Mouse (Mus musculus): Measurements from ENCODE around the gene Fstl1. TPM values are rescaled to one million over a fixed set of nuclear protein-coding genes. Genes with fewer than 3 reads are reported as not detected.

The Fstl1 gene
- polyA plus RNA-seq, 1 experiment from 2014 or later, result 468 TPM

GRCm38 (mm10) chr16:37788367-37789014 is 11.8 kb downstream of the Fstl1 start:
- no peaks in the 10 kb centered on the region for H3K9me3 ChIP-seq (replicated peaks)
- peaks cover 80% of the 10 kb centered on the region for H3K4me1 ChIP-seq (replicated peaks)
- H3K9ac ChIP-seq, result peak overlapping the region; percentile 23; the same call in 1 of the 2 replicates
- no peaks in the 10 kb centered on the region for H3K27me3 ChIP-seq
- H3K27ac ChIP-seq, result peak overlapping the region; percentile 92
- no peak overlapping the region for H3K4me3 ChIP-seq
- peaks cover 6% of the 10 kb centered on the region; the same call in 1 of the 2 replicates for H3K36me3 ChIP-seq
- WGBS, result 16% methylated on average over 12 of the region's 12 CpGs
- H3K4me2 ChIP-seq, result peak overlapping the region; percentile 45
- ATAC-seq (replicated peaks; ENCODE audit: insufficient number of reproducible peaks, insufficient read depth, low FRiP score, low read depth), result peak; percentile 92

GRCm38 (mm10) chr16:37789015-37789381 is 12.3 kb downstream of the Fstl1 start:
- H3K4me1 ChIP-seq (replicated peaks), result peaks cover 84% of the 10 kb centered on the region
- no peaks in the 10 kb centered on the region for H3K27me3 ChIP-seq
- H3K27ac ChIP-seq, result peak overlapping the region; percentile 92
- no peaks in the 10 kb centered on the region for H3K9me3 ChIP-seq (replicated peaks)
- H3K36me3 ChIP-seq, result peaks cover 6% of the 10 kb centered on the region; the same call in 1 of the 2 replicates
- peak overlapping the region; percentile 23; the same call in 1 of the 2 replicates for H3K9ac ChIP-seq
- WGBS, result 28% methylated on average over 6 of the region's 6 CpGs
- no peak overlapping the region for H3K4me3 ChIP-seq
- H3K4me2 ChIP-seq, result peak overlapping the region; percentile 45; the same call in 1 of the 2 replicates
- ATAC-seq (replicated peaks; ENCODE audit: insufficient number of reproducible peaks, insufficient read depth, low FRiP score, low read depth), result no peak

- peaks cover 83% of the 10 kb centered on the region for H3K4me1 ChIP-seq (replicated peaks)
- H3K27me3 ChIP-seq, result no peaks in the 10 kb centered on the region
- H3K27ac ChIP-seq, result peak overlapping the region; percentile 92
- 0 out of 2 replicates have a peak overlapping the region, but pooled peaks have one; percentile 5 for H3K9ac ChIP-seq
- no peaks in the 10 kb centered on the region for H3K9me3 ChIP-seq (replicated peaks)
- no peak for ATAC-seq (replicated peaks; ENCODE audit: insufficient number of reproducible peaks, insufficient read depth, low FRiP score, low read depth)
- 0 out of 2 replicates have a peak, but pooled peaks cover 5% of the 10 kb centered on the region for H3K36me3 ChIP-seq
- H3K4me3 ChIP-seq, result no peak overlapping the region
- WGBS, result 43% methylated on average over 6 of the region's 6 CpGs
- H3K4me2 ChIP-seq, result peak overlapping the region; percentile 26; the same call in 1 of the 2 replicates
Observed at GRCm38 (mm10) chr16:37789394-37789920, 12.8 kb downstream of the Fstl1 start.

GRCm38 (mm10) chr16:37790008-37790780 is 13.5 kb downstream of the Fstl1 start:
- Histone ChIP-seq H3K4me3 (no peak overlapping the region), H3K27ac (peak overlapping the region; percentile 92), H3K4me2 (peak overlapping the region; percentile 26), H3K9ac (0 out of 2 replicates have a peak overlapping the region, but pooled peaks have one; percentile 11), H3K9me3 (replicated peaks) (no peaks in the 10 kb centered on the region), H3K27me3 (no peaks in the 10 kb centered on the region), H3K4me1 (replicated peaks) (peaks cover 86% of the 10 kb centered on the region), H3K36me3 (0 out of 2 replicates have a peak, but pooled peaks cover 3% of the 10 kb centered on the region)
- no peak for ATAC-seq (replicated peaks; ENCODE audit: insufficient number of reproducible peaks, insufficient read depth, low FRiP score, low read depth)
- WGBS, result 37% methylated on average over 12 of the region's 12 CpGs

- ATAC-seq (replicated peaks; ENCODE audit: insufficient number of reproducible peaks, insufficient read depth, low FRiP score, low read depth), result no peak
- Histone ChIP-seq H3K4me1 (replicated peaks) (peaks cover 84% of the 10 kb centered on the region), H3K27ac (peak overlapping the region; percentile 92), H3K4me2 (peak overlapping the region; percentile 16), H3K36me3 (0 out of 2 replicates have a peak, but pooled peaks cover 2% of the 10 kb centered on the region), H3K4me3 (no peak overlapping the region), H3K9ac (no peak overlapping the region), H3K9me3 (replicated peaks) (no peaks in the 10 kb centered on the region), H3K27me3 (no peaks in the 10 kb centered on the region)
- WGBS, result 24% methylated on average over 8 of the region's 8 CpGs
Observed at GRCm38 (mm10) chr16:37790781-37791175, 14.1 kb downstream of the Fstl1 start.

GRCm38 (mm10) chr16:37795651-37796150 is 19.0 kb downstream of the Fstl1 start:
- Histone ChIP-seq H3K9me3 (replicated peaks) (no peaks in the 10 kb centered on the region), H3K27me3 (no peaks in the 10 kb centered on the region), H3K4me1 (replicated peaks) (peaks cover 41% of the 10 kb centered on the region), H3K36me3 (peaks cover 6% of the 10 kb centered on the region), H3K4me2 (no peak overlapping the region), H3K27ac (no peak overlapping the region), H3K4me3 (no peak overlapping the region), H3K9ac (no peak overlapping the region)
- ATAC-seq (replicated peaks; ENCODE audit: insufficient number of reproducible peaks, insufficient read depth, low FRiP score, low read depth), result 0 out of 2 replicates have a peak, but pooled peaks have one; percentile 7
- WGBS, result 66% methylated on average over 10 of the region's 10 CpGs

- peaks cover 35% of the 10 kb centered on the region for H3K4me1 ChIP-seq (replicated peaks)
- no peak overlapping the region for H3K27ac ChIP-seq
- H3K4me2 ChIP-seq, result no peak overlapping the region
- no peaks in the 10 kb centered on the region for H3K27me3 ChIP-seq
- no peaks in the 10 kb centered on the region for H3K9me3 ChIP-seq (replicated peaks)
- H3K9ac ChIP-seq, result no peak overlapping the region
- H3K4me3 ChIP-seq, result no peak overlapping the region
- WGBS, result 59% methylated on average over 11 of the region's 11 CpGs
- ATAC-seq (replicated peaks; ENCODE audit: insufficient number of reproducible peaks, insufficient read depth, low FRiP score, low read depth), result no peak
- H3K36me3 ChIP-seq, result peaks cover 12% of the 10 kb centered on the region
Observed at GRCm38 (mm10) chr16:37796270-37796669, 19.6 kb downstream of the Fstl1 start.

GRCm38 (mm10) chr16:37801097-37801496 is 24.4 kb downstream of the Fstl1 start:
- Histone ChIP-seq H3K9me3 (replicated peaks) (no peaks in the 10 kb centered on the region), H3K4me2 (no peak overlapping the region), H3K27me3 (no peaks in the 10 kb centered on the region), H3K9ac (no peak overlapping the region), H3K27ac (no peak overlapping the region), H3K4me3 (no peak overlapping the region), H3K4me1 (replicated peaks) (peaks cover 8% of the 10 kb centered on the region), H3K36me3 (peaks cover 46% of the 10 kb centered on the region)
- no peak for ATAC-seq (replicated peaks; ENCODE audit: insufficient number of reproducible peaks, insufficient read depth, low FRiP score, low read depth)
- WGBS, result 62% methylated on average over 2 of the region's 2 CpGs

GRCm38 (mm10) chr16:37802686-37803295 is 26.1 kb downstream of the Fstl1 start:
- 73% methylated on average over 4 of the region's 4 CpGs for WGBS
- ATAC-seq (replicated peaks; ENCODE audit: insufficient number of reproducible peaks, insufficient read depth, low FRiP score, low read depth), result no peak

GRCm38 (mm10) chr16:37803387-37803950 is 26.8 kb downstream of the Fstl1 start:
- peaks cover 26% of the 10 kb centered on the region for H3K4me1 ChIP-seq (replicated peaks)
- WGBS, result 91% methylated on average over 9 of the region's 9 CpGs
- no peak for ATAC-seq (replicated peaks; ENCODE audit: insufficient number of reproducible peaks, insufficient read depth, low FRiP score, low read depth)
- H3K9ac ChIP-seq, result no peak overlapping the region
- H3K27ac ChIP-seq, result no peak overlapping the region
- no peak overlapping the region for H3K4me2 ChIP-seq
- no peaks in the 10 kb centered on the region for H3K27me3 ChIP-seq
- peaks cover 51% of the 10 kb centered on the region for H3K36me3 ChIP-seq
- H3K9me3 ChIP-seq (replicated peaks), result no peaks in the 10 kb centered on the region
- H3K4me3 ChIP-seq, result no peak overlapping the region

More at GRCm38 (mm10) chr16:37802686-37803295, 26.1 kb downstream of the Fstl1 start:
- H3K27me3 ChIP-seq, result no peaks in the 10 kb centered on the region
- H3K36me3 ChIP-seq, result peaks cover 50% of the 10 kb centered on the region
- H3K9me3 ChIP-seq (replicated peaks), result no peaks in the 10 kb centered on the region
- H3K4me1 ChIP-seq (replicated peaks), result peaks cover 19% of the 10 kb centered on the region
- H3K9ac ChIP-seq, result no peak overlapping the region
- no peak overlapping the region for H3K4me3 ChIP-seq
- no peak overlapping the region for H3K27ac ChIP-seq
- no peak overlapping the region for H3K4me2 ChIP-seq

All from heart, embryonic 15.5 days (tissue).